Mouse (Mus musculus) splenic B cell, adult 2 months (primary cell): ENCODE data around the gene Cartpt.

Source experiments
- DNase-seq: peaks from one replicate; pipeline ENCODE4 v3.0.0-alpha.2; 2011; ENCODE audit warnings: low read depth, low spot score
- H3K27me3 ChIP-seq: 2 replicates; pipeline ENCODE4 v1.6.1; 2012; ENCODE audit warnings: mild to moderate bottlenecking, low read length, moderate library complexity, mixed read lengths; ENCODE audit not compliant: control insufficient read depth, poor library complexity, insufficient read depth, severe bottlenecking
- H3K36me3 ChIP-seq: 2 replicates; pipeline ENCODE4 v1.6.1; 2012; ENCODE audit warnings: mild to moderate bottlenecking, low read length, moderate library complexity, mixed read lengths; ENCODE audit not compliant: control insufficient read depth, poor library complexity, insufficient read depth, severe bottlenecking

The Cartpt gene

DNA sequence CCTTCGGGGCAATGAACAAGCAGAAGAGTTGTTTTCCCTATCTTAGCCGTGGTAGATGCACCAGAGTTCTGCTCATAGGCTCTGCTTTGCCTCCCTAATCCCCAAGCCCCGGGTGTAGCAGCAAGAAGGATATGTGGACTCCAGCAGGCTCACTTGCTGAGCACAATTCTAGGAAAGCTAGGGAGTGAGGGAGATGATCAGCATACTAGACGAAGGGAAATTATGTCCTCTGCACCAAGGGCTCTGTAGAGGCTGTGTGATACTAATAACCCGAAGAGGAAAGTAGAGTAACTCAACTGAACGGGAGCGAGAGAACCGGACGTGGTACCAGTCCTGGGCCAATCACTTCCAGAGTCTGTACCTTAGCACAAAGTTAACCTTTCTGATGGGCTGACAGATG is at the start of gene Cartpt:
Gene Cartpt (minus strand): TSS at position 127 of the 400 bp plus-strand sequence.
- no peak for DNase-seq
- H3K27me3 ChIP-seq = no peaks in the 10 kb centered on the region; the same call in 1 of the 2 replicates
- no peaks in the 10 kb centered on the region for H3K36me3 ChIP-seq

DNA sequence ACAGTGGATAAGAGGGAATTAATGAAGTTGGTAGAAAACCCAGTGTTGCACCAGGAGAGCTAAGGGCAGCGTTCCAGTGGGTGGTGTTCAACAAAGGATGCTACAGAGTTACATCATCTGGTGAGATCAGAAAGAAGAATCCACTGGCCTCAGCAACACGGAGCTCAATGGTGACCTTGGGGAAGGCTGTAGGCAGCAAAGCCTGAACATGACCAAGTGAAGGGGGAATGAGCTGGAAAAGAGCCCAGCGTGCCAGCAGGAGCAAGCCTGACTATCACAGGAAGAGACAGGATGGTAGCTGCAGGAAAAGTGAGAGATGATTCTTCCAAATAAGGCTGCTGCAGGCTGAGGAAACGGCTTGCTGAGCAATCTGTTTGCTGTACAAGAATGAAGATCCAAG is 46.5 kb upstream of the Cartpt start:
- DNase-seq = no peak
- Histone ChIP-seq H3K27me3 (no peaks in the 10 kb centered on the region), H3K36me3 (peaks cover 2% of the 10 kb centered on the region; the same call in 1 of the 2 replicates)

DNA sequence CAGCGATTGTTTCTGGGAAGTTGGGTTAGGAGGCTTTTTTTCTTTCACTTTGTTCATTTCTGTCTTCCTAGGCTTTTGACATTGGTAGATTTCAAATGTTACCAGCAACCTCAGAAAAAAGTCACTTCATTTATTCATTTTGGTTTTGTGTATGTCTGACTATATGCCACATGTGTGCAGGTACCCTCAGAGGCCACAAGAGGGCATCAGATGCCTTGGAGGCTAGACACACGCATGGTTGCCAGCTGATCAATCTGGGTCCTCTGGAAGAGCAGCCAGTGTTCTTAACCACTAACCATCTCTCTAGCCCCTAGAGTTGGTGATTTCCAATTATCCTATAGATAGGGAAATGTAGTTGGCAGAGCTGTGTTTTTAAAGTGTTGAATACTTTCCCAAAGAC is 42.6 kb upstream of the Cartpt start:
- Histone ChIP-seq H3K27me3 (no peaks in the 10 kb centered on the region), H3K36me3 (no peaks in the 10 kb centered on the region)
- no peak for DNase-seq

DNA sequence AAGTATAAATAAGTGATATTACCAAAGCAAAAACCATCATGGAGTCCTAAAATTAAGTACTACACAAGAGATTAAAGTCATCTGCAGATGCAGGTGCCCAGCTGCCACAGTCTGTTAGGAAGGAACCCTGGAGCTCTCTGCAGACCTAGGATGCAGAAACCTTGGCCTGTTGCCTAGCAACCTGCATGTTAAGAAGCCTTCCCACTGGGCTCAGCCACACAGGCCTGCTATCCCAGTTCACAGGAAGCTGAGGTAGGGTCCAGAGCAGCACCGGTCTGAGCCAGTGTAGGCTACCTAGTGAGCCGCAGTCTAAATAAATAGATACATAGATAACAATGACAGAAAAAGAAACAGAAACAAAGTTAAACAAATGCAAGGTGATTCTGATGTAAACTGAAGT is 39.7 kb upstream of the Cartpt start:
- H3K36me3 ChIP-seq = no peaks in the 10 kb centered on the region
- DNase-seq = no peak
- no peaks in the 10 kb centered on the region for H3K27me3 ChIP-seq

DNA sequence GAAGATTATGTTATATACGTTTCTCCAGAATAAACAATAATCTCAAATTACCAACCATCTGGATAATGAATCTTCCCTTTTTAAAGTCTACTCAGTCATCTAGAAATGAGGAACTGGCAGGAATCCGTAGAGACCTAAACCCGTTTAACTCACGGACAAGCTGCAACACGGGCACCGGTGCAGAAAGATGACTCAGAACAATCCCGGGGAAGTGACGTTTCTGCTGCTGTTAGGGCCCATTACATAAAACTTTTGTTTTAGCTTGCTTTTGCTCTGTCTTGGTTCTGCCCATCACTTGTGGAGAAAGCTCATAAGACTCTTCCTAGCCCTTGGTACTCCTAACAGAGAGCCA is 38.4 kb upstream of the Cartpt start:
- DNase-seq = peak; percentile 73
- H3K27me3 ChIP-seq = no peaks in the 10 kb centered on the region
- no peaks in the 10 kb centered on the region for H3K36me3 ChIP-seq

DNA sequence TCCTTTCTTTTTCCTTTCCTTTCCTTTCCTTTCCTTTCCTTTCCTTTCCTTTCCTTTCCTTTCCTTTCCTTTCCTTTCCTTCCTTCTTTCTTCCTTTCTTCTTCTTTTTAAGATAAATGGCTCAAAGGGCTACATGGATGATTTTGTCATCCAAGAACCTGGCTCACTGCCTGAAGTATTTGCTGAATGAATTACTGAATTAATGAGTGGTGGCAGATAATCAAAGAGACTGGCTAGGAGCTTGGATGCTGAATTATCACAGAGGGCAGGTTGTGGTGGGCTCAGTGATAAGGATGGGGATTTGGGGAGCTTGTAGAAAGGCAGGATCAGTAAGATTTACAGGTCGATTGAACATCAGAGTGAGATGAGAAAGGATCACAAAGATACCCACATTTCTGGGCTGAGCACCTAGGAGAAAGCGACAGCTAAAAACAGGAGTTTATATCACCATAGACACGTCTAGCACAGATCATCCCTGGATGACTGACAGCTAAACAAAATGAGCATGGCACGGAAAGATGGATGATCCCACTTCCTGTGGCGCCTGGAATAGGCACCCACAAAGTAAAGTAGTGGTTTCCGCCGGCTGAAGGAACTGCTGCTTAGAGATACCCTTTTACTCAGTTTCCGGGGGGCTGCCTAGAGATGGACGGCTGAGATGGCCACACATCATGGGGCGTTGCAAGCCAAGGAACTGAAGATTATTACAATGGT is 37.9 kb upstream of the Cartpt start:
- H3K27me3 ChIP-seq = no peaks in the 10 kb centered on the region
- no peaks in the 10 kb centered on the region for H3K36me3 ChIP-seq
- no peak for DNase-seq

DNA sequence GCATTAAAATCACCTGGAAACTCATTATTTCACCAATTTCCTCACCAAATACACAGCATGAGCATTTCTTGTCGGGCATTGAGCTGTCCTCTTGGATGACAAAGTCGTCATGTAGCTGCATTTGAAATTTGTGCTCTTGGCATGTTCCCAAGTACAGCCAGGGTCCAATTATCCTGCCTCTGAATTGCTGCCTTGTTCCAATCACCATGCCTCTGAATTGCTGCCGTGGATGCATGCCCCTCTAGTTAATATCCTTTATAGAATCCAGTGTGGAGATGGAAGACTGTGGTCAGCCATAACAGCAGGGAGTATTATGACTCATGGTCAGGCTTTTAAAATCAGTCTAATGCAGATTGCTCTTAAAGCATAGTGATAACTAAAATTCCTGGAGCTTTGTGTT is 36.9 kb upstream of the Cartpt start:
- no peaks in the 10 kb centered on the region for H3K36me3 ChIP-seq
- DNase-seq = no peak

DNA sequence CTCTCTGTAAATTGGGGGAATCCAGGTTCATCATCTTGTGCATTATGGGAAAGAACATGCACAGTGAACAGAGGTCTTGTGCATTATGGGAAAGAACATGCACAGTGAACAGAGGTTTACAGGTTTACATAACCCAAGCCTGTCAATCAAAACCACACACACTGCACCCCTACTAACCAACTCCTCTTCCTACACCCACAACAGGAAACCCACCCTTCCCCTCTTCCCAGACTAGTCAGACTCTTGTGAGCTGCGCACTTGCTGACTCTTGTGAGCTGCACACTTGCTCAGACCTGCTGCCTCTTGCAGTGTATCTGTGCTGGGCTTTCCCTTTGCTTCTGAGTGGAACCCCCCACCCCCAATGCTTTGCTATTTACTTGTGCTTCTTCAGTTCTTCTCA is 31.5 kb upstream of the Cartpt start:
- H3K27me3 ChIP-seq = no peaks in the 10 kb centered on the region
- DNase-seq = no peak
- no peaks in the 10 kb centered on the region for H3K36me3 ChIP-seq

More for the DNA sequence above, 36.9 kb upstream of the Cartpt start:
- H3K27me3 ChIP-seq = no peaks in the 10 kb centered on the region

DNA sequence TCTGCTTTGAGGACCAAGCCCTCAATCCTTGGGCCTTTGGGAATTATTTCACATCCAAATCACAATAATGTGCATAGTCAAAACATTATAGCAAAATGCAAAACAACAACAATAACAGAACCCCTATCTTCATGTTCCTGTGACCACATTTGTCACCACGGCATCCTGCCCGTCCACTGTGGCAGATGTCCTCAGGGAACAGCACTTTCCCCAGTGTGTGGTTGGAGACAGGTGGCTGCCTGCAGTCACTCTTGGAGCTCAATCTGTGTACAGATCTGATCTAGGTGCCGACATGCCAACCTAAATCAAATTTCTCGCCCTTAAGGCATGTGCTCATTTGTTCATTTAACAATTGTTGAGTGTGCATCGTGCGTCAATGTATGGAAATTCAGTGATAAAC is 30.6 kb upstream of the Cartpt start:
- Histone ChIP-seq H3K27me3 (no peaks in the 10 kb centered on the region), H3K36me3 (no peaks in the 10 kb centered on the region)
- no peak for DNase-seq

DNA sequence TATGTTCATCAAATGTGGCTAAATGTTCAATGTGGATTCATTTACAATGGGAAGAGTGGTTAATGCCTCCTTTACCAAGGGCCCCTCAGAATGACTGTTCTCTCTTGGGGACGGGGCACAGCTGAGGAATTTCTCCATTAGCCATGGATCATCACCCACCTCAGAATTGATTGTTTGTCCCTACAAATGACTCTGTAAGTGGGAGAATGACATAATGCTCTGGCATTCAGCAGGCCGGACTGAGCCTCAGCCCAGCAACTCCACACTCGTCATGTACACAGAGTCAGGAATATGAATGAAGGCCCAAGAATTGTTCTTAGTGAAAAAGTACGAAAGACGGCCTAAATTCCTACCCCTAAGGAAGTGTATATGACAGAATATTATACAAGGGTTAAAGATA is 25.4 kb upstream of the Cartpt start:
- Histone ChIP-seq H3K36me3 (no peaks in the 10 kb centered on the region), H3K27me3 (no peaks in the 10 kb centered on the region)
- no peak for DNase-seq

DNA sequence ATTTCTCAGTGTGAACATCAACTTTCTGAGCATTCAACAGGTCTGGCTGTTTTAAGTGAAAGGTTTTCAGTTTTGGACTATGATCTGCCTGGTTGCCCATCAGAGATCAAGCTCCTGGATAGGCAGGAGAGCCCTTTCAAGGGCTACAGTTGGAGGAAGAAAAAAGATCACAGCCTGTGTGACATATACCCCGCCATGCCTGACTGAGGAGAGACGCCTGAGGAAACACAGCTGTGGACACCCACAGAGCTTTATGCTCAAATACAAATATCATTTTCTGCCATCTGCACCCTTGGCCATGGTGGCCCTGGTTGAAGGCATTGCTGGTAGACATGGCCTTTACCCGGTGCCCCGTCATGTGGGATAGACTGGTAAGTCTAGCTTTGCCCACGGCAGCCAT is 14.7 kb upstream of the Cartpt start:
- DNase-seq = no peak
- H3K27me3 ChIP-seq = no peaks in the 10 kb centered on the region
- no peaks in the 10 kb centered on the region for H3K36me3 ChIP-seq

DNA sequence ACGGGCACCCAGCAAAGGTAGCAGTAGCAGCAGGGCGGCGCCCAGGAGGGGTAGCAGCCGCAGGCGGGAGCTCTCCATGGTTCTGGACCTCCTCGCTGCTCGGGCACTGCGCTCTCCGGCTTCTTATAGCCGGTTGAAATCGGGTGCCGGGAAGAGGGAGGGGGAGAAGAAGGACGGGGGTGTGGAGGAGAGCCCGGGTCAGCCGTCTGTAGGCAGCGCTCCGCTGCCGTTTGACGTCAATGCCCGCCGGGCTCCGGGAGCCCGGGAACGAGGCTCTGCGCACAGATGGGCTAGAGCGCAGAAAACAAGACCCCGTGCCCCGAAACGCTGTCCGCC is 366 bp downstream of the Cartpt start:
- Histone ChIP-seq H3K27me3 (no peaks in the 10 kb centered on the region; the same call in 1 of the 2 replicates), H3K36me3 (no peaks in the 10 kb centered on the region)
- peak; percentile 53 for DNase-seq

DNA sequence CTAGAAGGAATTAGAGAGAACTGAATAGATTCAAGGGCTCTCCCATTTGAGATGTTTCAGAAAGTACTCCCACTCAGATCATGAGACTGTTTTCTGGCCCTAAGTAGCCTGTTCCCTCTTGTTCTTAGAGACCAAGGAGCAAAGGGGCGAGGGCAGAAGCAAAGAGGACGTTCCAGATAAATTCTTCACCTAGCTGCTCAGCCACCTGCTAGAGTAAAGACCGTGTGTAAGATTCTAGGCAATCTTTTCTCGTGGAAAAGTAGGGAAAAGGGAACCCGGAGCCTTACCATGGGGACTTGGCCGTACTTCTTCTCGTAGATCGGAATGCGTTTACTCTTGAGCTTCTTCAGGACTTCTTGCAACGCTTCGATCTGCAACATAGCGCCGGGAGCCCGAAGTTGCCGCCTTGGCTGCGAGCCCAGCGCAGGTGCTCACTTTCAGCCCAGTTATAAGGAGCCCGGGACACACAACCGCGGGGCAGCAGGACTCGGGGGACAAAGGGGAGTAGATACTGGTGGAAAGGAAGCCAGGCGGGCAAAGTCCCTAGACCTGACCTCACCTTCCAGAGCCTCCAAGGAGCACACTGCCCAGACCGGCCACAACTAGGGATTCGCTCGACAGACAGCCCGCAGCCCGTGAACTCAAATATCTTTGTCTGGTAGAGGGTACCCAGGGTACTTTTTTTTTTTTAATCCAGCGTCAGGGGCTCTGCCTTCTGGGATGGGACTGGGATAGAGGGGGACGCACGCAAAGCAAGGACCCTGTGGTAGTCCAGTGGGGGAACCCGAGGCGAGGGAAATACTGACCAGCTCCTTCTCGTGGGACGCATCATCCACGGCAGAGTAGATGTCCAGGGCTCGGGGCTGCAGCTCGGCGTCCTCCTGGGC is 978 bp downstream of the Cartpt start:
- no peak for DNase-seq
- Histone ChIP-seq H3K27me3 (no peaks in the 10 kb centered on the region; the same call in 1 of the 2 replicates), H3K36me3 (no peaks in the 10 kb centered on the region)

DNA sequence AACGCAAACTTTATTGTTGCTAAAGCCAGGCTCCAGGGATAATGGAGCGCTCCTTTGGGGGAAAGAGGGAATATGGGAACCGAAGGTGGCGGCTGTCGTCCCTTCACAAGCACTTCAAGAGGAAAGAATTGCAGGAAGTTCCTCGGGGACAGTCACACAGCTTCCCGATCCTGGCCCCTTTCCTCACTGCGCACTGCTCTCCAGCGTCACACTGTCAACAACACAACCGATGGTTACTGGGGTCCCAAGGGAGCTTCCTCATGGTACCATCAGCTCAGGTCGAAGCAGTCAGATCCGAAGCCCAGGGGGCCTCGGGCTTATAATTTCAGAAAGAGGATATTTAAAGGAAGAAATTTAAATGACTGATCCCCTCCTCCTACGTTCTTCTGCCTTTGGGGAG is 2.1 kb downstream of the Cartpt start:
- DNase-seq = no peak

DNA sequence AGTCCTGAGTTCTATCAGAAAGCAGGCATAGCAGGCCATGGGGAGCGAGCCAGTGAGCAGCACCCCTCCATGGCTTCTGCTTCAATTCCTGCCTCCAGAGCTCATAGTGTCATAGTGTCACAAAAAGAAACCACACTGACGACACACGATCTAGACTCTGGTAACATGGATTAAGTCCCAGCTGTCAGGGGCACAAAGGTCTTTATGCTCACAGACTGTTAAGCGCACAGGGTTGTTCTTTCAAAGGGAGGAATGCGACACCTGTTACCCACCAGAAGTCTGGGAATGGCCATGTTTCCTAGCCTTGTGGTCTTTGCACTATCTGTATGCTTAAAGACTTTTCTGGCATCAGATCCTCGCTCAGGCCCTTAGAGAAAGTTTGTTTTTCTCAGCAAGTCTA is 15.3 kb downstream of the Cartpt start:
- H3K27me3 ChIP-seq = no peaks in the 10 kb centered on the region
- no peak for DNase-seq
- no peaks in the 10 kb centered on the region for H3K36me3 ChIP-seq

More for the DNA sequence above, 2.1 kb downstream of the Cartpt start:
- H3K36me3 ChIP-seq = no peaks in the 10 kb centered on the region
- no peaks in the 10 kb centered on the region; the same call in 1 of the 2 replicates for H3K27me3 ChIP-seq
